Mouse (Mus musculus) hindbrain, embryonic 16.5 days (tissue): ENCODE measurements around the gene Cdc34. TPM values are rescaled to one million over a fixed set of nuclear protein-coding genes. Genes with fewer than 3 reads are reported as not detected.

Experiments
- ATAC-seq: fragments of 200-750 bp; cut with Nextera tagmentation; 2 replicates; pipeline ENCODE4 v1.8.0; 2017; ENCODE audit warnings: moderate TSS enrichment, moderate library complexity
- H3K27ac ChIP-seq: fragments of 300-500 bp; sonication (generic); 2 replicates; pipeline ENCODE4 v1.5.1; 2014; ENCODE audit warnings: low read depth, mild to moderate bottlenecking, control low read depth, low read length, moderate library complexity
- H3K27me3 ChIP-seq: fragments of 300-500 bp; sonication (generic); replicated peaks from 2 replicates; pipeline ENCODE4 v1.6.1; 2014; ENCODE audit warnings: low read length; ENCODE audit not compliant: control insufficient read depth, insufficient read depth
- H3K36me3 ChIP-seq: fragments of 300-500 bp; sonication (generic); 2 replicates; pipeline ENCODE4 v1.6.1; 2014; ENCODE audit warnings: mild to moderate bottlenecking, low read length, moderate library complexity, mixed read lengths; ENCODE audit not compliant: control insufficient read depth, insufficient read depth
- H3K4me1 ChIP-seq: fragments of 300-500 bp; sonication (generic); 2 replicates; pipeline ENCODE4 v1.6.1; 2014; ENCODE audit warnings: low read depth, low read length; ENCODE audit not compliant: control insufficient read depth, insufficient read depth
- H3K4me2 ChIP-seq: fragments of 300-500 bp; sonication (generic); 2 replicates; pipeline ENCODE4 v1.6.1; 2014; ENCODE audit warnings: mild to moderate bottlenecking, low read length, control low read depth, moderate library complexity
- H3K4me3 ChIP-seq: fragments of 300-500 bp; sonication (generic); 2 replicates; pipeline ENCODE4 v1.5.1; 2014; ENCODE audit warnings: mild to moderate bottlenecking, low read length, control low read depth, moderate library complexity
- H3K9ac ChIP-seq: fragments of 300-500 bp; sonication (generic); 2 replicates; pipeline ENCODE4 v1.6.1; 2014; ENCODE audit warnings: low read depth, mild to moderate bottlenecking, control low read depth, low read length, moderate library complexity
- H3K9me3 ChIP-seq: fragments of 300-500 bp; sonication (generic); 2 replicates; pipeline ENCODE4 v1.6.1; 2014; ENCODE audit warnings: mild to moderate bottlenecking, low read length, moderate library complexity; ENCODE audit not compliant: control insufficient read depth
- WGBS: fragments of 180-500 bp; shearing (Covaris S2); extraction: QIAGEN DNeasy Blood & Tissue Kit; methylation state at CpG from one replicate; pipeline ENCODE4 v1.1.7; 2014; 5-methylcytosine and 5-hydroxymethylcytosine counted together
- polyA plus RNA-seq: library from polyadenylated mRNA; unstranded; fragments of >200 nt; fragmentation: Nextera tagmentation; extraction: Ambion mirVana; gene quantifications from 2 replicates; pipeline ENCODE4 v1.2.1, GENCODE M21; 2015

The Cdc34 gene
- polyA plus RNA-seq, 1 experiment from 2014 or later, result 73.5 TPM

DNA sequence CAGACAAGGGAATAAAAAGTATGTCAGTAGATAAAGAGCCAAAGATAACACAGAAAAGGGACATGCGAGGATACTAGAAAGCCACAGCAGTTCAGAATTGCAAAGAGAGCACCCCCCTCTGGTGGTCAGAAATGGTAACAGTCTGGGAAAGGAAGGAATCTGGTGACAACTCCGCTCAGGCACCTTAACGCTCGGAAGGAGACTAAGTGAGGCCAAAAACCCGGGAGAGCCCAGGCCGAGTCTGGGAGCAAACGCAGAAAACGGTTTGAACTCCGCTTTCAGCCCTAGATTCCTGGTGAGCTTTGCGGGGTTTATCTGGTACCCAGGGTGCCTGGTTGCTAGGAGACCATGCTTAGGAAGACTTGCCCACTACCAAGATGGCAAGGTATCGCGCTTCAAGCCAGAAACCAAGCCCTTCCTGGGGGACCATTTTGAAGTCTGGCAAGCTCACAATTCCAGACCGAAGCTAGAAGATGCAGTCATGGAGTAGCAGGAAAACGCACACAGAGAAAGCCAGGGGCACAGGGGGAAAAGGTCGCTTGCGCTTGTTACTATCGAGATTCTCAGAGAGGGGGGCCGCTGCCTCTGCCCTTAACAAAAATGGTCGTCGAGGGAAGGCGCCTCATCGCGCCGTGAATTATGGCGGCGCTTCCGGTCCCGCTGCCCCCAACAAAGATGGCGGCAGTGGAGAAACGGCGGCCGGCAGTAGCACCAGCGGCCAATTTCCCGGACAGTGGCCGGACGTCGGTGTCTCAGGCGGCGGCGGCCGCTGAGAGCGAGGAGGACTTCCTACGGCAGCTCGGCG lies 13.0 kb upstream of the Cdc34 start, which contains the start of gene Tpgs1:
Gene Tpgs1 (plus strand): TSS at position 599 of the 805 bp plus-strand sequence.
- H3K4me3 ChIP-seq, result peak within 1 kb of the TSS; percentile 97
- H3K9me3 ChIP-seq, result no peaks in the 10 kb centered on the region
- H3K36me3 ChIP-seq, result no peaks in the 10 kb centered on the region
- peak; percentile 86 for ATAC-seq
- H3K4me1 ChIP-seq, result peaks cover 19% of the 10 kb centered on the region
- no peaks in the 10 kb centered on the region for H3K27me3 ChIP-seq
- H3K27ac ChIP-seq, result peak within 1 kb of the TSS; percentile 99
- peak within 1 kb of the TSS; percentile 96 for H3K4me2 ChIP-seq
- WGBS, result under 1% methylated on average over 45 of the region's 45 CpGs
- peak within 1 kb of the TSS; percentile 94 for H3K9ac ChIP-seq

DNA sequence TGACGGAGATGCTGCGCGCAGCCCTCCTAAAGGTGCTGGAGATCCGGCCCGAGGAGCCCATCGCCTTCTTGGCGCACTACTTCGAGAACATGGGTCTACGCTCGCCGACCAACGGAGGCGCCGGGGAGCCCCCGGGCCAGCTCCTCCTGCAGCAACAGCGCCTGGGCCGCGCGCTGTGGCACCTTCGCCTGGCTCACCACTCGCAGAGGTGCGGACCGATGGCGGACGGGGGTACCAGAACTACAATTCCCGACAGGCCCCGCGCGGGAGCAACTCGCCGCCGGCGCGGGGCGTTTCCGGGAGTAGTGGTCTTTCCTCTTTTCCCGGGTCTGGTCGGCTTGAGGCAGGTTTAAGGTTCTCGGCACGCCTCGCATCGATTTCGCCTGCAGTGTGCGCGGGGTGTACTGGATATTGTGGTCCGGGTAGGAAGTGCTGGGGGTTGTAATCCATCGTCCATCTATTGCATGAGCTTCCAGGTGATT lies 12.4 kb upstream of the Cdc34 start:
- Histone ChIP-seq H3K4me2 (peak overlapping the region; percentile 96), H3K4me3 (peak overlapping the region; percentile 97), H3K36me3 (no peaks in the 10 kb centered on the region), H3K27ac (peak overlapping the region; percentile 99), H3K9ac (peak overlapping the region; percentile 94), H3K4me1 (peaks cover 19% of the 10 kb centered on the region), H3K9me3 (no peaks in the 10 kb centered on the region), H3K27me3 (no peaks in the 10 kb centered on the region)
- WGBS, result 0% methylated on average over 45 of the region's 47 CpGs
- peak; percentile 70 for ATAC-seq

DNA sequence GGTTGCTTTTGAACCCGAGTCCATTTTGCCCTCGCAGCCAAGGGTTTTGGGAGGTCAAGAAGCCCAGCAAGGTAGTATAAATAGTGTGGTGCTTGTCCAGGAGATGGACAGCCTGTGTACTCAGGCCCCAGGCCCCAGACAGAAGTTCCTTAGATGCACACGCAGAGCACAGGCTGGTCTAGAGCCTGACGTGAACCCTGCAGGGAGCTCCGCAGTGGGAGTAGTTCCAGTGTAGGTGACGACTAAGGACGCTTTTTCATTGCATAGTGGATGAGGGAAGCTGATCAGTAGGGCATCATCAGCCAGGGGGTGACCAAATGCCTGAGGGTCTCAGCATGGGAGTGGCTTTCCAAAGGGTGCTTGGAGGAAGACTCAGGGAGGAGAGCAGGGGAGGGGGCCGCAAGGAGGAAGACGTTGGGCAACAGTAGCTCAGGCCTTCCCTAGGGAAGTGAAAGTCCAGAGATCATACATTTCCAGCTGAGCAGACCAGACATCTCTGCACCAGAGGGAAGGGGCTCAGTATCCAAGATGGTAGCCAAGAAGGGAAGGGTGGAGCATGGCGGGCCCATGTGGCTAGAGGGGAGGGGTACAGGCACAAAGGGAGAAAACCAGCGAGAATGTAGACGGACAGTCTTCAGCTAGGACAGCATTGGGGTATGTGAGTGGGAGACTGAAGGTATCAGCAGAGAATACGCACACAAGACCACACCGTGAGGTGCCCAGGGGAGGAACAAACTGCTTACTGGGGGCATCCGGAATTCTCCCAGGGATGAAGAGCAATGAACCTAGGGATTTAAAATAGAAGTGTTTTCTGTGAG lies 11.7 kb upstream of the Cdc34 start:
- Histone ChIP-seq H3K9ac (peak overlapping the region; percentile 94), H3K9me3 (no peaks in the 10 kb centered on the region), H3K27ac (peak overlapping the region; percentile 99), H3K4me2 (peak overlapping the region; percentile 96), H3K4me1 (peaks cover 19% of the 10 kb centered on the region), H3K36me3 (no peaks in the 10 kb centered on the region; the same call in 1 of the 2 replicates), H3K4me3 (peak overlapping the region; percentile 97), H3K27me3 (no peaks in the 10 kb centered on the region)
- WGBS, result 35% methylated on average over 15 of the region's 15 CpGs
- peak; percentile 40 for ATAC-seq

DNA sequence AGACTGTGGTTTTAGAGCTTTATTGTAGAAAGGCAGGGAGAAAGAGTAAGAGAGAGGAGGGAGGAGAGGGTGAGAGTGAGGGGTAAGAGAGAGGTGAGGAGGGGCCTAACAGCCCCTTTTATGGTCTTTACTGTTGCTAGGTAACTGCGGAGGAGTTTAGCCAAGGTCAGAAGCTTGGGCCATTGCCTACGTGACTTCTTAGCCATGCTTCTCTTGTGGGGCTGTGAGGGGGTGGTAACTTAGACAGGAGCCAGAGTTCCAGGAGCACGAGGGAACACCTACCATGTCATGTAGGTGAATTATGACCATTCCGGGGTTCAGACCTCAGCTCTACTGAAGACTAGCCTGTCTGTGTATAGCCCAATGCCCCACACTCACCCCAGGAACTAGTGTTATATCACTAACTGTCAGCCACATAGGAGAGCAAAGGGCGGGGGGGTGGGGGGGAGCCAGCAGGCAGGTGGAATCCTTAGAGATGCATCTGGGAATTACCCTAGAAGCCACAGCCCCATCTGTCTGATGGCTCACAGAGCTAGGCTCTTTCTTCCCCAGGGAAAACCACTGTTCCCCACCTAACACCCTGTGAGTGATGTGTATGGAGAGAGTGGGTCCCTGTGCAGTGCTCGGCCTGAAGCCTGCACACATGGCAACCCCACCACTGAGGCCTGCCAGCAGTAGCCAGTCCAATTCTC lies 10.5 kb upstream of the Cdc34 start:
- ATAC-seq, result no peak
- no peak overlapping the region for H3K4me3 ChIP-seq
- peaks cover 19% of the 10 kb centered on the region for H3K4me1 ChIP-seq
- H3K27me3 ChIP-seq, result no peaks in the 10 kb centered on the region
- H3K27ac ChIP-seq, result no peak overlapping the region
- H3K9ac ChIP-seq, result no peak overlapping the region
- H3K36me3 ChIP-seq, result peaks cover 8% of the 10 kb centered on the region
- 65% methylated on average over 6 of the region's 6 CpGs for WGBS
- no peaks in the 10 kb centered on the region for H3K9me3 ChIP-seq
- H3K4me2 ChIP-seq, result peak overlapping the region; percentile 96

DNA sequence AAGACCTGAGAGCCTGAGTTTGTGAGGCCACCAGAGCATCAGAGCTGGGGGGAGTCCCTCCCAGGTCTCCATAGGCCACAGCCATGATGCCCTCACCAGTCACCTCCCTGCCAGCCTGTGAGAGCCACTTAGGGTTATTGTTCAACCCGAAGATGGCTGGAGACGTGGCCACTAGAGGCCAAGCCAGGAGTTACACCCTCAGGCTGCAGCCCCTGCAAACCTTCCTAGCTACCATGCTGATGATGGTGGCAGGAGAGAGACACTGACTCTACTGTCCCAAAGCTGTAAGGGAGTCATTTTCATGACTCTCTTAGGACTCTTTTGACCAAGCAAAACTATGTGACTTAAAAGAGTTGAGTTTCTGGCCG lies 9.9 kb upstream of the Cdc34 start:
- no peak overlapping the region for H3K4me2 ChIP-seq
- no peak for ATAC-seq
- WGBS, result 47% methylated on average over 3 of the region's 3 CpGs

DNA sequence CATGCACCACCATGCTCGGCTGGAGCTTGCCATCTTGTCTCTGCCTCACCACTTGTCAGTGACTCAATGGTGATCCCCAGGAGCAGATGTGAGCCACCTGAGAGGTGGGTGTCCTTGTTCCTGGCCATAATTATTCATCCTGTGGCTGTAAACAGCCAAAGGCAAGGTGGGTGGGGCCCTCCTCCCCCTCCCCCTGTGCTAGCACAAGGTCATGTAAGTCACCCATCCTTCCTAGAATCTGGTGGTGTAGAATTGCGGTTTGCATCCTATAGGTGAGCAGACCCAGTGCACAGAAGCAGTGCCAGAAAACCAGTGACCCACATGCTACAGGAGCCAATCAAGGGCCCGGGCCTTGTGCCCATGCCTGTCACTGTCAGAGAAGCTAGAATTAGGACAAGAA lies 8.9 kb upstream of the Cdc34 start:
- ATAC-seq, result no peak
- no peaks in the 10 kb centered on the region for H3K27me3 ChIP-seq
- H3K9ac ChIP-seq, result no peak overlapping the region
- H3K4me2 ChIP-seq, result no peak overlapping the region
- 94% methylated on average over 3 of the region's 3 CpGs for WGBS
- no peaks in the 10 kb centered on the region for H3K9me3 ChIP-seq
- peaks cover 18% of the 10 kb centered on the region for H3K4me1 ChIP-seq
- H3K4me3 ChIP-seq, result no peak overlapping the region
- H3K36me3 ChIP-seq, result peaks cover 10% of the 10 kb centered on the region
- H3K27ac ChIP-seq, result no peak overlapping the region

More for the DNA sequence above, 9.9 kb upstream of the Cdc34 start:
- Histone ChIP-seq H3K4me3 (no peak overlapping the region), H3K9me3 (no peaks in the 10 kb centered on the region), H3K27me3 (no peaks in the 10 kb centered on the region), H3K27ac (no peak overlapping the region), H3K9ac (no peak overlapping the region), H3K36me3 (peaks cover 10% of the 10 kb centered on the region), H3K4me1 (peaks cover 19% of the 10 kb centered on the region)

DNA sequence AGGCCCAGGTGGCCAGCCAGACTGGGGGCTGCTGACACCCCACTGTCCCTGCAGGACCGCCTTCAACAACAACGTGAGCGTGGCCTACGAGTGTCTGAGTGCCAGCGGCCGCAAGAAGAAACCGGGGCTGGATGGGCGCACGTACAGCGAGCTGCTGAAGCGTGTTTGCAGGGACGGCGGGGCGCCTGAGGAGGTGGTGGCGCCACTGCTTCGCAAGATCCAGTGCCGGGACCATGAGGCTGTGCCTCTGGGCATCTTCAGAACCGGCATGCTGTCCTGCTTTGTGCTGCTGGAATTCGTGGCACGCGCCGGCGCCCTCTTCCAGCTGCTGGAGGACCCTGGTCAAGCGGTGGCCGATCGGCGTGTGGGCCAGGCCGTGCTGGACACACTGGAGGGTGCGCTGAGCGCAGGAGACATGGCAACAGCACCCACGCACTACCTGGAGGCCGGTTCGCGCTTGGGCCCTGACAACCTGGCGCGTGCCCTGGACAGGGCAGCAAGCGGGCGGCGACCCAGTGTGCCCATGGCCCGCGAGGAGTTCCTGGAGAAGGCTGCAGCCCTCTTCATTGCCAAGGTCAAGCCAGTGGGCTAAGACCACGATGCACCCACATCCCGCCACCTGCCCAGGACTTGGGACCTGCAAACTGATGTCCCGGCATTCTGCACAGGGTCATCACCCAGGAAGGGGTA lies 6.5 kb upstream of the Cdc34 start:
- Histone ChIP-seq H3K4me1 (peaks cover 8% of the 10 kb centered on the region), H3K9ac (no peak overlapping the region), H3K27ac (no peak overlapping the region), H3K36me3 (peaks cover 10% of the 10 kb centered on the region), H3K4me2 (no peak overlapping the region), H3K27me3 (no peaks in the 10 kb centered on the region), H3K4me3 (no peak overlapping the region), H3K9me3 (no peaks in the 10 kb centered on the region)
- ATAC-seq, result no peak
- 54% methylated on average over 44 of the region's 44 CpGs for WGBS

DNA sequence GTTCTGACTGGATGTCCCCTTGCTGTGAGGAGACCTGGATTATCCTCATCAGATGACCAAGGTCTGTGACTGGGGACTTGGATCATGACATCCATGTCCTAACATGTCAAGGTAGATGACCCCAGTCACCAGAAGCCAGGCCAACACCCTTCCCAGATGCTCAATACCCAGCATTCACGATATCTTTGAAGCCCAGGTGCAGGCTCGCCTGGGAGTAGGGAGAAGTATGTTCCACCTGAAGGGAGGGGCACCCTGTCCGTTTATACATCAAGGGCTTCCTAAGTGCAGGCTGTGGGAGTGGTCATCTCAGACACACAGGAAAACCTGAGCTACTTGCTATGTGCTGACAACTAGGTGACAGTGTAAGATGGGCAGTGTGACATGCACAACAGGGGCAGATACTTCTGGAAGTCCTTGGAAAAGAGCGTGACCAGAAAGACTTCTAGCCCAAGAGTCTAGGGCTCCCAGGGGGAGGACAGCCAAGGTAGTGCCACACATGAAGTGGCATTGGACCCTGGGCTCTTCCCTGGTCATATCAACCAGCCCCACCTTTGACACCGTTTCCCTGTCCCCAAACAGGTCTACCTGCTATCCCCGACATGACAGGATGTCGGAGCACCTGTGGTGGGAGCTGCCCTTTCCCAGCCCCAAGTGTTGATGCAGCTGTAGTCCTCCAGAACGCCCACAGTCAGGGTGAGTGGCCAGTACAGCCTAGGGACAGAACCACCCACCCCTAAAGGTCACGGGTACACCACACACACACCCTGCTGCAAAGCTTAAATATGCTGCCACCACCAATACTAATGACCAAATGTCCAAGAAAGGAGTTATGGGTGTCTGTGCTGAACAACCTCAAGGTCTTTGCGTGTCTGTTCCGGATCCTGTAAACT lies 1.1 kb upstream of the Cdc34 start:
- H3K9ac ChIP-seq, result peak overlapping the region; percentile 67
- H3K9me3 ChIP-seq, result no peaks in the 10 kb centered on the region
- WGBS, result 45% methylated on average over 11 of the region's 11 CpGs
- H3K4me2 ChIP-seq, result peak overlapping the region; percentile 79
- H3K4me3 ChIP-seq, result peak overlapping the region; percentile 88
- peak overlapping the region; percentile 89 for H3K27ac ChIP-seq
- peaks cover 19% of the 10 kb centered on the region for H3K4me1 ChIP-seq
- no peaks in the 10 kb centered on the region for H3K27me3 ChIP-seq
- ATAC-seq, result peak; percentile 30
- peaks cover 11% of the 10 kb centered on the region for H3K36me3 ChIP-seq
